Mouse (Mus musculus): ENCODE data around the gene Hook2. TPM values are rescaled to one million over a fixed set of nuclear protein-coding genes. Genes with fewer than 3 reads are reported as not detected.

Hook2 gene
- polyA plus RNA-seq (2015; fragmentation: Nextera tagmentation; extraction: Ambion mirVana), result 12.0 and 12.2 TPM in 2 replicates

GRCm38 (mm10) chr8:84990349-84990748 lies at the start of gene Hook2:
Gene Hook2, plus strand, starts transcription at chr8:84990603.
- Histone ChIP-seq H3K9me3 (ENCODE audit: low read length) (no peaks in the 10 kb centered on the region), H3K36me3 (replicated peaks; ENCODE audit: insufficient read depth, low read length) (no peaks in the 10 kb centered on the region), H3K9ac (replicated peaks) (peak within 1 kb of the TSS; percentile 82), H3K27ac (ENCODE audit: low read depth) (peak within 1 kb of the TSS; percentile 96), H3K4me2 (ENCODE audit: low read depth, low read length) (peak within 1 kb of the TSS; percentile 97), H3K4me3 (ENCODE audit: low read depth, low read length) (peak within 1 kb of the TSS; percentile 63), H3K4me1 (ENCODE audit: insufficient read depth) (peaks cover 32% of the 10 kb centered on the region), H3K27me3 (ENCODE audit: insufficient read depth, low read length) (no peaks in the 10 kb centered on the region)
- under 1% methylated on average over 25 of the region's 28 CpGs for WGBS (ENCODE audit: insufficient replicate concordance)
- TF ChIP-seq EP300 (IDR thresholded peaks at IDR 0.05; ENCODE audit: low read depth) (no peak; the same call in 1 of the 2 replicates), CTCF (IDR thresholded peaks at IDR 0.05; ENCODE audit: low read depth) (peak; percentile 100)
- peak; percentile 99 for DNase-seq
- peak; percentile 85 for ATAC-seq

- H3K36me3 ChIP-seq (replicated peaks; ENCODE audit: insufficient read depth, low read length), result no peaks in the 10 kb centered on the region
- no peak for ATAC-seq
- H3K4me1 ChIP-seq (ENCODE audit: insufficient read depth), result peaks cover 11% of the 10 kb centered on the region
- no peaks in the 10 kb centered on the region for H3K9me3 ChIP-seq (ENCODE audit: low read length)
- WGBS (ENCODE audit: insufficient replicate concordance), result 17% methylated on average over 4 of the region's 4 CpGs
- H3K27me3 ChIP-seq (ENCODE audit: insufficient read depth, low read length), result peaks cover 60% of the 10 kb centered on the region
- DNase-seq, result no peak
- H3K4me3 ChIP-seq (ENCODE audit: low read depth, low read length), result no peak overlapping the region
- TF ChIP-seq CTCF (IDR thresholded peaks at IDR 0.05; ENCODE audit: low read depth) (no peak), EP300 (IDR thresholded peaks at IDR 0.05; ENCODE audit: low read depth) (no peak)
- no peak overlapping the region for H3K27ac ChIP-seq (ENCODE audit: low read depth)
- no peak overlapping the region for H3K4me2 ChIP-seq (ENCODE audit: low read depth, low read length)
- H3K9ac ChIP-seq (replicated peaks), result no peak overlapping the region
Observed at GRCm38 (mm10) chr8:84943699-84944098, 46.7 kb upstream of the Hook2 start.

- ATAC-seq (no peak), DNase-seq (peak; percentile 75)
- Histone ChIP-seq H3K9me3 (ENCODE audit: low read length) (no peaks in the 10 kb centered on the region), H3K4me2 (ENCODE audit: low read depth, low read length) (peak overlapping the region; percentile 35; the same call in 1 of the 2 replicates), H3K27me3 (ENCODE audit: insufficient read depth, low read length) (peaks cover 60% of the 10 kb centered on the region), H3K36me3 (replicated peaks; ENCODE audit: insufficient read depth, low read length) (no peaks in the 10 kb centered on the region), H3K4me3 (ENCODE audit: low read depth, low read length) (no peak overlapping the region), H3K4me1 (ENCODE audit: insufficient read depth) (peaks cover 11% of the 10 kb centered on the region), H3K9ac (replicated peaks) (no peak overlapping the region), H3K27ac (ENCODE audit: low read depth) (no peak overlapping the region)
- 4% methylated on average over 26 of the region's 26 CpGs for WGBS (ENCODE audit: insufficient replicate concordance)
- TF ChIP-seq CTCF (IDR thresholded peaks at IDR 0.05; ENCODE audit: low read depth) (no peak), EP300 (IDR thresholded peaks at IDR 0.05; ENCODE audit: low read depth) (no peak)
Observed at GRCm38 (mm10) chr8:84944478-84945160, 45.8 kb upstream of the Hook2 start.

DNA sequence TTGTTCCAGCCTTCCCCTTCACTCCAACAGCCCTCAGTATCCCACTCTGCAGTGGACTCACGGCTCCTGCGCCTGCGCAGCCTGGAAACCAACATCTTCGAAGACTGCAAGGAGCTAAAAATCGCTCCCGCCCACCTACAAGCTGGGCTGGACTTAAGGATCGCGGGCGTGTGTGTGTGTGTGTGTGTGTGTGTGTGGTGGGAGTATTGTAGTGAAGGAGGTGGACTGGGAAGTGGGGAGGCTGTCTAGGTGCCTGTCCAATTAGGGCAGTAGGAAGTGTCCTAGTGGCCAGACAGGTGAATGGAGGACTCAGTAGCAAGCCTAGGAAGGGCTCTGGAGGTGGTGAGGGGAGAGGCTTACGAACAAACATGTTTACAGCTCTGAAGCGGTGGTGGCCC lies 45.2 kb upstream of the Hook2 start:
- H3K27me3 ChIP-seq (ENCODE audit: insufficient read depth, low read length), result peaks cover 66% of the 10 kb centered on the region
- ATAC-seq (no peak), DNase-seq (no peak)
- no peaks in the 10 kb centered on the region for H3K9me3 ChIP-seq (ENCODE audit: low read length)
- no peak overlapping the region for H3K27ac ChIP-seq (ENCODE audit: low read depth)
- no peak for TF ChIP-seq EP300 (IDR thresholded peaks at IDR 0.05; ENCODE audit: low read depth)
- no peak for TF ChIP-seq CTCF (IDR thresholded peaks at IDR 0.05; ENCODE audit: low read depth)
- H3K4me3 ChIP-seq (ENCODE audit: low read depth, low read length), result no peak overlapping the region
- no peaks in the 10 kb centered on the region for H3K36me3 ChIP-seq (replicated peaks; ENCODE audit: insufficient read depth, low read length)
- no peak overlapping the region for H3K9ac ChIP-seq (replicated peaks)
- peaks cover 11% of the 10 kb centered on the region for H3K4me1 ChIP-seq (ENCODE audit: insufficient read depth)
- WGBS (ENCODE audit: insufficient replicate concordance), result 10% methylated on average over 11 of the region's 11 CpGs
- H3K4me2 ChIP-seq (ENCODE audit: low read depth, low read length), result no peak overlapping the region

- ATAC-seq, result no peak
- Histone ChIP-seq H3K4me1 (ENCODE audit: insufficient read depth) (peaks cover 11% of the 10 kb centered on the region), H3K27me3 (ENCODE audit: insufficient read depth, low read length) (peaks cover 71% of the 10 kb centered on the region)
Observed at GRCm38 (mm10) chr8:84945633-84946527, 44.5 kb upstream of the Hook2 start.

More at GRCm38 (mm10) chr8:84945633-84946527, 44.5 kb upstream of the Hook2 start:
- no peak overlapping the region for H3K27ac ChIP-seq (ENCODE audit: low read depth)
- DNase-seq, result no peak
- H3K4me2 ChIP-seq (ENCODE audit: low read depth, low read length), result peak overlapping the region; percentile 47
- 2% methylated on average over 42 of the region's 67 CpGs for WGBS (ENCODE audit: insufficient replicate concordance)
- TF ChIP-seq CTCF (IDR thresholded peaks at IDR 0.05; ENCODE audit: low read depth) (peak; percentile 25), EP300 (IDR thresholded peaks at IDR 0.05; ENCODE audit: low read depth) (no peak)
- peak overlapping the region; percentile 25; the same call in 1 of the 2 replicates for H3K4me3 ChIP-seq (ENCODE audit: low read depth, low read length)
- H3K9me3 ChIP-seq (ENCODE audit: low read length), result no peaks in the 10 kb centered on the region
- no peaks in the 10 kb centered on the region for H3K36me3 ChIP-seq (replicated peaks; ENCODE audit: insufficient read depth, low read length)
- H3K9ac ChIP-seq (replicated peaks), result no peak overlapping the region

Measured in liver, postnatal 0 days (tissue).